Comparison of ENCODE assay signal across 32 mouse cellular contexts in genomic region chr14:73634356-73634755, GRCm38 (mm10). TPM values are rescaled to one million over a fixed set of nuclear protein-coding genes. Genes with fewer than 3 reads are reported as not detected.
DNase-seq lines count a peak whose midpoint lies in the region; ATAC-seq and TF ChIP-seq lines count a peak whose summit lies in the region.
"Had no signal": no experiment of that assay in that cellular context is flagged by ENCODE, and none has a peak within 500 bp of the region (broad histone marks: within the 10 kb centered on the region; RNA-seq: fewer than 3 reads in every experiment).

No protein-coding gene starts in this region.

- H3K27ac ChIP-seq in hindbrain, postnatal 0 days: no peak overlapping the region
- no peak overlapping the region for H3K27ac ChIP-seq in hindbrain, embryonic 10.5 days
- no peak overlapping the region for H3K27ac ChIP-seq in forebrain, postnatal 0 days (ENCODE audit: low read depth, low read length)
- H3K27ac ChIP-seq: embryonic facial prominence, embryonic 15.5 days; hindbrain, embryonic 13.5 days; liver, embryonic 14.5 days; lung, embryonic 15.5 days; macrophage; midbrain, embryonic 10.5 days; neural tube, embryonic 15.5 days; stomach, embryonic 15.5 days had no signal

- no peaks in the 10 kb centered on the region for H3K36me3 ChIP-seq in hindbrain, postnatal 0 days (ENCODE audit: insufficient read depth, low read length)
- no peaks in the 10 kb centered on the region for H3K36me3 ChIP-seq in hindbrain, embryonic 10.5 days
- H3K36me3 ChIP-seq in forebrain, postnatal 0 days (ENCODE audit: insufficient read depth): no peaks in the 10 kb centered on the region
- H3K36me3 ChIP-seq: embryonic facial prominence, embryonic 15.5 days; heart, embryonic 12.5 days; hindbrain, embryonic 13.5 days; lung, embryonic 15.5 days; midbrain, embryonic 10.5 days; neural tube, embryonic 15.5 days; stomach, embryonic 15.5 days had no signal

- H3K4me2 ChIP-seq in hindbrain, postnatal 0 days (ENCODE audit: low read depth, low read length): no peak overlapping the region
- H3K4me2 ChIP-seq in forebrain, postnatal 0 days (ENCODE audit: low read depth): no peak overlapping the region
- H3K4me2 ChIP-seq: embryonic facial prominence, embryonic 15.5 days; heart, embryonic 12.5 days; hindbrain, embryonic 13.5 days; lung, embryonic 15.5 days; neural tube, embryonic 15.5 days; stomach, embryonic 15.5 days had no signal

- no peaks in the 10 kb centered on the region for H3K27me3 ChIP-seq in hindbrain, postnatal 0 days (ENCODE audit: insufficient read depth, low read length)
- H3K27me3 ChIP-seq in hindbrain, embryonic 10.5 days (ENCODE audit: insufficient read depth, poor library complexity, severe bottlenecking): no peaks in the 10 kb centered on the region
- H3K27me3 ChIP-seq in forebrain, postnatal 0 days (ENCODE audit: insufficient read depth, low read length): no peaks in the 10 kb centered on the region
- H3K27me3 ChIP-seq: embryonic facial prominence, embryonic 15.5 days; heart, embryonic 12.5 days; hindbrain, embryonic 13.5 days; lung, embryonic 15.5 days; neural tube, embryonic 15.5 days; Patski; stomach, embryonic 15.5 days had no signal

- H3K4me1 ChIP-seq in hindbrain, postnatal 0 days (ENCODE audit: insufficient read depth, low read length): 0 out of 2 replicates have a peak, but pooled peaks cover 4% of the 10 kb centered on the region
- 0 out of 2 replicates have a peak, but pooled peaks cover 3% of the 10 kb centered on the region for H3K4me1 ChIP-seq in hindbrain, embryonic 10.5 days (replicated peaks)
- no peaks in the 10 kb centered on the region for H3K4me1 ChIP-seq in forebrain, postnatal 0 days (ENCODE audit: insufficient read depth)
- H3K4me1 ChIP-seq: embryonic facial prominence, embryonic 15.5 days; heart, embryonic 12.5 days; hindbrain, embryonic 13.5 days; lung, embryonic 15.5 days; midbrain, embryonic 10.5 days; neural tube, embryonic 15.5 days; stomach, embryonic 15.5 days had no signal

- DNase-seq in adrenal gland, postnatal 14 days: peak; percentile 41
- no peak for DNase-seq in adrenal gland, adult 18-20 months (ENCODE audit: low spot score in 2 of 2)
- DNase-seq in hindbrain, postnatal 0 days (ENCODE audit: low spot score): peak; percentile 13
- no peak for DNase-seq in hindbrain, embryonic 10.5 days (ENCODE audit: low spot score)
- DNase-seq in lung, postnatal 10 days: peak; percentile 3
- DNase-seq in lung, postnatal 25 days (ENCODE audit: low spot score): no peak
- DNase-seq in forebrain, postnatal 0 days: no peak
- DNase-seq: cerebellum, adult 2 months; gastrocnemius, postnatal 10 days; kidney, adult 9 months; kidney, postnatal 4 days; right cerebral cortex, adult 18-20 months; right cerebral cortex, postnatal 4 days; thymus, postnatal 25 days had no signal

- no peak for TF ChIP-seq CTCF in hindbrain, postnatal 0 days (IDR thresholded peaks at IDR 0.05; ENCODE audit: low read depth)
- TF ChIP-seq CTCF in forebrain, postnatal 0 days (IDR thresholded peaks at IDR 0.05; ENCODE audit: low read depth): no peak

- ATAC-seq in hindbrain, postnatal 0 days: no peak
- ATAC-seq in forebrain, postnatal 0 days: no peak
- ATAC-seq: forebrain, embryonic 14.5 days; inflammation-experienced regulatory T-cells, adult 6 months; Patski had no signal

- H3K9ac ChIP-seq in hindbrain, postnatal 0 days (replicated peaks; ENCODE audit: low read length): no peak overlapping the region
- H3K9ac ChIP-seq in forebrain, postnatal 0 days: no peak overlapping the region
- H3K9ac ChIP-seq: embryonic facial prominence, embryonic 15.5 days; heart, embryonic 12.5 days; hindbrain, embryonic 13.5 days; liver, embryonic 14.5 days; lung, embryonic 15.5 days; neural tube, embryonic 15.5 days; stomach, embryonic 15.5 days had no signal

- H3K9me3 ChIP-seq in hindbrain, postnatal 0 days (ENCODE audit: low read length): no peaks in the 10 kb centered on the region
- no peaks in the 10 kb centered on the region for H3K9me3 ChIP-seq in hindbrain, embryonic 10.5 days
- no peaks in the 10 kb centered on the region for H3K9me3 ChIP-seq in forebrain, postnatal 0 days (ENCODE audit: low read length)
- H3K9me3 ChIP-seq: embryonic facial prominence, embryonic 15.5 days; heart, embryonic 12.5 days; hindbrain, embryonic 13.5 days; lung, embryonic 15.5 days; midbrain, embryonic 10.5 days; neural tube, embryonic 15.5 days; stomach, embryonic 15.5 days had no signal

- 76% methylated on average over 3 of the region's 3 CpGs for WGBS in hindbrain, postnatal 0 days
- WGBS in hindbrain, embryonic 10.5 days: 90% methylated on average over 3 of the region's 3 CpGs
- WGBS in forebrain, postnatal 0 days: 82% methylated on average over 3 of the region's 3 CpGs

- no peak overlapping the region for H3K4me3 ChIP-seq in hindbrain, postnatal 0 days (ENCODE audit: low read length)
- no peak overlapping the region for H3K4me3 ChIP-seq in hindbrain, embryonic 10.5 days
- no peak overlapping the region for H3K4me3 ChIP-seq in forebrain, postnatal 0 days (ENCODE audit: low read depth, low read length)
- H3K4me3 ChIP-seq: embryonic facial prominence, embryonic 15.5 days; heart, embryonic 12.5 days; hindbrain, embryonic 13.5 days; lung, embryonic 15.5 days; midbrain, embryonic 10.5 days; neural tube, embryonic 15.5 days; stomach, embryonic 15.5 days had no signal

RNA-seq across cellular contexts. Expression of gene Gm21750, which starts 26.7 kb away (rescaled TPM):
- total RNA-seq in adrenal gland, postnatal 14 days (2021): not detected in 2 replicates
- not detected for total RNA-seq in adrenal gland, adult 18-20 months (2021)
- not detected in 2 replicates for total RNA-seq in hindbrain, postnatal 0 days (2014; rRNA removed)
- not detected in 2 replicates for polyA plus RNA-seq in hindbrain, postnatal 0 days (2015; fragmentation: Nextera tagmentation; extraction: Ambion mirVana)
- polyA plus RNA-seq in hindbrain, embryonic 10.5 days (2016; fragmentation: Nextera tagmentation; extraction: Ambion mirVana): not detected in 2 replicates
- not detected in 2 replicates for total RNA-seq in forebrain, postnatal 0 days (2014; rRNA removed)
- not detected in 2 replicates for polyA plus RNA-seq in forebrain, postnatal 0 days (2015; fragmentation: Nextera tagmentation; extraction: Ambion mirVana)
- total RNA-seq: adrenal gland, postnatal 4 days; common myeloid progenitor, adult 5-6 weeks; ES-E14; gastrocnemius, postnatal 10 days; granulocyte monocyte progenitor cell, adult 5-6 weeks; heart, postnatal 14 days had no signal
- polyA plus RNA-seq: cerebellum, adult 2 months; embryonic facial prominence, embryonic 15.5 days; forebrain, embryonic 14.5 days; heart, embryonic 12.5 days; hindbrain, embryonic 13.5 days; inflammation-experienced regulatory T-cells, adult 6 months; limb, embryonic 14.5 days; liver, embryonic 14.5 days; lung, embryonic 15.5 days; macrophage; midbrain, embryonic 10.5 days; neural tube, embryonic 15.5 days; Patski; stomach, embryonic 15.5 days had no signal

Comparison
In these comparisons a context has a peak if more than half of its experiments do, and no peak if none do; other contexts are left out.
1. DNase-seq: peak in adrenal gland, postnatal 14 days (single experiment), hindbrain, postnatal 0 days (single experiment) and lung, postnatal 10 days (single experiment); none in adrenal gland, adult 18-20 months (0 of 2), hindbrain, embryonic 10.5 days (single experiment), lung, postnatal 25 days (single experiment) and forebrain, postnatal 0 days (single experiment).